Mouse (Mus musculus): ENCODE results near the gene Icam5.

DNA sequence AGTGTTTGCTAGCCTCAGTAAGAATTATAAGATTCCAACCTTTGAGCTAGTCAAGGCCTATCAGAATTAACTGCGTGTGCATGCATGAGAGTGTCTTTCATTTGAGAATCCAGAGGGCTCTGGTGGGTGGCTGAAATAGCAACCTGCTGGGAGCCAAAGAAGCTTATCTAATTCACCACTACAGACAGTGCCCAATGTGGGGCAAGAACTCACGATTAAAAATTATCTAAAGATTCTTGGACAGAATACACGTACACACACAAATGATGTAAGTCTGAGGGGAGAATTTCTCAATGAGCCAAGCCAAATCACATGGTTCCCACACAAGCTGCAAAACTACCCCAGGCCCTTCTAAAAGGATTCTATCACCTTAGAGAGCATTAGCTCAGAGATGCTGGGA, 51.5 kb downstream of the Icam5 start:
- no peak for TF ChIP-seq CTCF (conservative IDR thresholded peaks at IDR 0.05; ENCODE audit: low read length)
- TF ChIP-seq NANOG (IDR thresholded peaks at IDR 0.05; ENCODE audit: borderline replicate concordance, low read length): no peak

Measured in E14TG2a.4 (cell line).